Mouse (Mus musculus) Patski (cell line): ENCODE data around the gene Lcn12. TPM values are rescaled to one million over a fixed set of nuclear protein-coding genes. Genes with fewer than 3 reads are reported as not detected.

Source experiments
- ATAC-seq: fragments of 100-300 bp; one replicate; pipeline ENCODE4 v1.8.0; 2021
- CTCF ChIA-PET: fragments of 350-600 bp; sonication (Branson Sonifier 250); formaldehyde crosslinking; loops from one replicate; lab custom pipeline; 2022; ENCODE audit warnings: inconsistent platforms; lab: Charles Lee
- POLR2A ChIA-PET: fragments of 350-600 bp; sonication (Branson Sonifier 250); formaldehyde crosslinking; loops from one replicate; lab custom pipeline; 2022; ENCODE audit warnings: antibody characterized with exemption, inconsistent platforms; lab: Charles Lee
- DNase-seq: peaks from one replicate; pipeline ENCODE4 v3.0.0-alpha.2; 2011; ENCODE audit warnings: low read depth, low spot score
- H3K27me3 ChIP-seq: fragments of 371-371 bp; one replicate; pipeline ENCODE4 v1.5.1; 2021
- CTCF ChIP-seq: fragments of 100-300 bp; IDR thresholded peaks from one replicate; pipeline ENCODE4 v1.5.1; 2021
- in situ Hi-C: fragments of 300-500 bp; cut with MboI; formaldehyde crosslinking; loops from 3 replicates; pipeline ENCODE4 v1.11.1; 2018; ENCODE audit warnings: low pct_unique_long_range_greater_than_20kb, mixed read lengths
- polyA plus RNA-seq: library from polyadenylated mRNA; unstranded; gene quantifications from one replicate; pipeline ENCODE4 v1.2.3, GENCODE M21; 2021

Gene Lcn12
- polyA plus RNA-seq: not detected

DNA sequence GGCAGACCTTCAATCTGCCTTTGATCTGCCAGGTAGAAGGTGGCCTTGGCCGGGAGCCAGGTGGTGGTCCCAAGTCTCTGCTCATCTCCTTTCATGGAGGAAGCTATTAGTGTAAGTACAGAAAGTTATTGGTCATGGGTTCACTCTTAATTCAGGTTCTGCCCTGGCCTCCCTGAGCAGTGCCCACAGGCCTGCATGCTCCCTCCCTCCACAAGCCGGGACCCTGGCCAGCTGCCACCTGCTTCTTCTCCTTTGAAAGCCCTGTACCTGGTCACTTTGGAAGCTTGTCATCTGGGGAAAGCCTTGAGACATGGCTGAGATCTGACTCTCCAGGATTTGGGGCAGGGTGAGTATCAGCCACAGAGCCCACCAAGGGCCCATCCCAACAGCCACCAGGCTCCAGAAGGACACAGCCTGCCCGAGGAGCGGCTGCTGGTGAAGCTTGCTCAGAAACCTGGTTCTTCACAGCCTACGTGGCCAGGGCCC, at the start of gene Lcn12:
Lcn12 (minus strand) TSS at position 436 of the 486 bp plus-strand sequence.
- DNase-seq (no peak), ATAC-seq (no peak)
- TF ChIP-seq CTCF: no peak
- CTCF ChIA-PET: interaction anchor here (1.5 to 1.6 kb wide), 2 partner anchors 15 to 72 kb away, joined by 4 read pairs; no protein-coding TSS in a partner anchor
- POLR2A ChIA-PET: no interaction called here
- in situ Hi-C loops: no loop called here
- no peaks in the 10 kb centered on the region for H3K27me3 ChIP-seq

DNA sequence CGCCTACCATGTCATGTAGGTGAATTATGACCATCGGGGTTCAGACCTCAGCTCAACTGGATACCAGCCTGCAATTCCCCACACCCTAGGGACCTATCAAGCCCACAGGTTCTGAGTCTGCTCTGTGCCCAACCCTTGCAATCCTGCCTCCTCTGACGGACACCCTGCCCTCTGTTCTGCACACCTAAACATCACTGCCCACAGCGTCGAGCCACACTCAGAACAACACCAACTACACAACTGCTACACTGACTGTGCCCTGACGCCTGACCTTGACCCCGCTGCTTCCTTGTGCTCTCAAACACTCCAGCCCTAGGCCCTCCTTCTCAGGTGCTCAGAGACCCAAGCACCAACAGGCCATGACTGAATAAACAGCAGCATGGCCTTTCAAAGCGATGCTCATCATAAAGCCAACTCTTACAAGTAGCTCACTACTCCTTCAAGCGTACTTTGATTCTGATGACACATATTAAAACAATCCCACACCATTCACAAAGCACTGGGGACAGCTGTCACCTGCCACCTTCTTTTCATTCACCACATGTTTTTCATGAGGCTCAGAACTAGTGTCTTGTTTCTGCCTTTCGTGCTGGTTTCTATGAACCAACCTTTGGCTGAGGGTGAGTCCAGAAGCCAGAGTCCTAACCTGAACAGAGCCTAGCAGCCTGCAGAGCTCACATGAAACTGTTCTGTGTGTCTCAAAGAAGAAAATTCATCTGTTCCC, 48.1 kb upstream of the Lcn12 start:
- DNase-seq: no peak
- H3K27me3 ChIP-seq: no peaks in the 10 kb centered on the region
- POLR2A ChIA-PET: interaction anchor here (2.4 kb wide), 1 partner anchor 15 kb away, joined by 8 read pairs; the partner anchor contains the start of gene Edf1
- in situ Hi-C loops: no loop called here
- CTCF ChIA-PET: interaction anchor here (1.1 kb wide), 1 partner anchor 8 kb away, joined by 3 read pairs; no protein-coding TSS in a partner anchor
- TF ChIP-seq CTCF: no peak
- ATAC-seq: no peak

DNA sequence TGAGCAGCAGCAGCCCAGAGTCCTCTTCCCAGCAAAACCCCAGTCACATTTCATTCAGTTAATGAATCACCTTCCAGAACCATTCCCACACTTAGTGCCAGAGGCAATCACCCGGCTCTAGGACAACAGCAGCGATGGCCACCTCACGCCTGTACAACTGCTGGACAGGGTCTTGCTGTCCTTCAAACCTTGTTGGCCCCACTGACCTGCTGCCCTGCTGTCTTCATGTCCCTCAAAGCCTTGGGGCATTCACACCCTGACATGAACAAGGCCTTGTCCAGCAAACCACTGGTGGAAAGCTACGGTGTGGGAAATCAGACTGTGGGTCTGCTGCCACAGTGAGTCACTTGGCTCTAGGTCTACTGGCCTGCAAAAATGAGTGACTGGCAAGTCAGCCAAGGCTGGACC, 46.8 kb upstream of the Lcn12 start:
- in situ Hi-C loops: no loop called here
- DNase-seq: peak; percentile 87
- ATAC-seq: peak; percentile 66
- CTCF ChIA-PET: no interaction called here
- TF ChIP-seq CTCF: no peak
- H3K27me3 ChIP-seq: no peaks in the 10 kb centered on the region
- POLR2A ChIA-PET: interaction anchor here (0.5 to 2.4 kb wide), 4 partner anchors 13 to 42 kb away, joined by 3 to 8 read pairs (median 4); partner anchors contain the start of genes Edf1 and Fbxw5

DNA sequence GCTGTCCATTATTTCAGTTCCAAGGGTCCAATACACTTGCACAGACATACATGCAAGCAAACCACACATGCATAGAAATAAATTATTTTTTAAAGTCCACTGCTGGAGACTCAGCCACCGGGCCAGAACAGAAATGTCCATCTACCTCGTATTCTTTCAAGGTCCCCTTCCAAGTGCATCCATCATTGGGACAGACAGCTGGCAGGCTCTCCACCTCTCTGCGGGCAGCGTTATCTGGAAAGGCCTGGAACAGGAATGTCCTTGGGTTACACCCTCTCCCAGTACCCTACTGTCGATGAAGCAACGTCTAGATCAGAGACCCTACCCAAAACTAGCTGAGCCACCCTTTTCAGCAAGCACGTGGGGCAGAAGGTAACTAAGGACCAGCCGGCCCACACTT, 42.8 kb upstream of the Lcn12 start:
- H3K27me3 ChIP-seq: no peaks in the 10 kb centered on the region
- POLR2A ChIA-PET: no interaction called here
- ATAC-seq (no peak), DNase-seq (no peak)
- no peak for TF ChIP-seq CTCF
- CTCF ChIA-PET: interaction anchor here (1.0 kb wide), 1 partner anchor 27 kb away, joined by 3 read pairs; no protein-coding TSS in a partner anchor
- in situ Hi-C loops: no loop called here

DNA sequence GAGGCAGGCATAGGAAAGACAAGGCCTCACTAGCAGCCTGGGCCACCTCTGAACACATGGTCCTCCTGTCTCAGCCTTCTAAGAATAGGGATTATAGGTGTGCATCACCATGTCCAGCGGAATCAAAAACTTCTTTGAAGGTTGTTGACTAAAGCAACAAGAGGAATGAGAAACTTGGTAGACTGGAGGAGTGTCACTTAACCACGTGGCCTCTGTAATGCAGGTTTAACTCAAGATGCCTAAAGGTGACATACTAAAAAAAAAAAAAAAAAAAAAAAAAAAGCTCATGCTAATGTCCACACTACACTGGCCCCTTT, 41.1 kb upstream of the Lcn12 start:
- POLR2A ChIA-PET: interaction anchor here (0.7 to 1.2 kb wide), 2 partner anchors 16 to 333 kb away, joined by 3 read pairs; no protein-coding TSS in a partner anchor
- ATAC-seq (peak; percentile 22), DNase-seq (no peak)
- CTCF ChIA-PET: no interaction called here
- in situ Hi-C loops: no loop called here
- no peak for TF ChIP-seq CTCF
- no peaks in the 10 kb centered on the region for H3K27me3 ChIP-seq

DNA sequence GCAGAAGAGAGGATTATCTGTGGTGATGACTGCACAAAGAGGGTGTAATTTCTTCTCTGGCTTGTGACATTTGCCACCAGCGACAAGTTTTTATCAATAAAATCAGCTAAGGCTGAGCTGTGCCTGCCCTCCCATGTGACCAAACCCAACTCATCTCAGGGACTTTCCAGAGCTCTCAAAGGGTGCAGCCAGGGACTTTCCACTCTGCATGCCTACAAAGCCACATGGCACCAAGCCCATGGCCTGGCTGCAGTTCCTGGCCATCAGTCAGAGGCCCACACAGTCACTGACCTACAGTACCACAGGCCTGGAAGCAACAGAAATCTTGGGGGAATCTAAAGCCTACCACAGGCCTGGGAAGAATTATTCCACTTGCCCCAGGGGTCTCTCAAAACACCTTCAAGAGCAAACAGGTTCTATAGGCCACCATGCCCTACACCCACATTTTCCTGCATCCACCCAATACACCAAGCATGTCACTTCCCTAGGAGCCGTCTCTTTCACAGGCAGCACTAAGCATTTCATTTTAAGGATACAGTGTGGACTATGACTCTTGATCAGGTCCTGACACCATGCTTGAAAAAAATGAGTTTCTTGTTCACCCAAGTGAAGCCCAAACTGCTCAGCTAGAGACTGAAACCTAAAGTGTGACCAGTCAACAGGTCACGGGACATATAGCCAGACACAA, 40.6 kb upstream of the Lcn12 start:
- peak; percentile 90 for ATAC-seq
- DNase-seq: peak; percentile 94
- no peaks in the 10 kb centered on the region for H3K27me3 ChIP-seq
- in situ Hi-C loops: no loop called here
- CTCF ChIA-PET: interaction anchor here (1.0 to 1.7 kb wide), 4 partner anchors 8 to 20 kb away, joined by 3 to 8 read pairs (median 4); no protein-coding TSS in a partner anchor
- TF ChIP-seq CTCF: no peak
- POLR2A ChIA-PET: interaction anchor here (0.7 to 1.2 kb wide), 3 partner anchors 16 to 334 kb away, joined by 3 read pairs; partner anchors contain the start of gene Edf1

DNA sequence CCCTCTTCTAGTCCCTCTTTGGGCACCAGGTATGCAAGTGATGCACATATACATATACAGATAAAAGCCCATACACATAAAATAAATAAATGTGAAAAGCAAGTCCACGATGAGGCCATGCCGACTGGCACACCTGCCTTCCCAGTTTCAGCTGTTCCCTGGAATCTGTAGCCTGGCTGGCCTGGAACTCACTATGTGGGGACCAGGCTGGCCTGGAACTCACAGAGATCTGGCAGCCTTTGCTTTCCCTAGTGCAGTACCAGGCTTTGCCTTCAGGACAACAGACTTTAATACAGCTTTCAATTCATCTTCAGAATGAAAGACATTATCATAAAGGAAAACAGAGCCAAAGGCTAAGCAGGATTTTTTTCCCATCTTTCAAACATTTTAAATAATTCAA, 40.0 kb upstream of the Lcn12 start:
- ATAC-seq (no peak), DNase-seq (no peak)
- ChIA-PET POLR2A (interaction anchor here (0.9 kb wide), 1 partner anchor 24 kb away, joined by 3 read pairs; the partner anchor contains the start of gene Edf1), CTCF (interaction anchor here (1.0 to 1.7 kb wide), 4 partner anchors 8 to 21 kb away, joined by 3 to 8 read pairs (median 4); no protein-coding TSS in a partner anchor)
- no peaks in the 10 kb centered on the region for H3K27me3 ChIP-seq
- TF ChIP-seq CTCF: no peak
- in situ Hi-C loops: no loop called here

DNA sequence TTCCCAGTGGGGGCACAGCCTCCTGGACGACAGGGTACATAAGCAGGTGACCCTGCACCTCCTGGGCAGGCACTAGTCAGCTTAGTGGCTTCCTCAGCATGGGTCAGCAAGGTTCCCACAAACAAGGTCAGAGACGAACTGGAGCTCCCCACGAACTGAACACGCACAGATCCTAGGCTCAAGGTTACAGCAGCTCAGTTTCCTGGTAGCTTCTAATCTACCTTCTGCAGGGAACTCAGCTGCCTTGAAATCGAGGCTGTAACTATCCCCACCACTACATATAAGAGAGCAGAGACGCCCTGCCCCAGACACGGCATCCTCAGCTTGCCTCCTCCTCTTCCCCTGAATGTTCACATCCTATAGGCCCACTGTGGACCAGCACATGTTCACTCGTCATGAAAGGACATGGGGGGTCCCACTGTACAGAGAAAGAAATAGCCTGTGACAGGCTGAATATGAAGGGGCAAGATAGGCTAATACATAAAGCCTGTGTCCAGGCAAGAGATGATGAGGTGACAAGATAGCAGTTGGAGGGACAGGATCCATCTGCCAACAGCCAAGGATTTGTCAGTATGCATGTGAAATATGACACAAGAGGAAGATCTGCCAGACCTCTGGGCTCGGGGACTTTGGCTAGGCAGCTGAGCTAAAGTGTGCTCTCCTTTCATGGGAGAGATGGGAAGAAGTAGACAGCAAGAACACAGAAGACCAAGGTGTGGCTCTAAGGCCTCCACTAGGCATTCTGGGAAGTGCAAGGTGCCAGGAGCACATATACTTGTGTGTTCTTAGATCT, 33.0 kb upstream of the Lcn12 start:
- POLR2A ChIA-PET: interaction anchor here (0.6 to 1.1 kb wide), 2 partner anchors 13 to 30 kb away, joined by 3 to 4 read pairs; no protein-coding TSS in a partner anchor
- H3K27me3 ChIP-seq: no peaks in the 10 kb centered on the region
- no peak for DNase-seq
- no peak for ATAC-seq
- CTCF ChIA-PET: interaction anchor here (1.5 to 2.5 kb wide), 2 partner anchors 7 to 13 kb away, joined by 4 to 8 read pairs; no protein-coding TSS in a partner anchor
- TF ChIP-seq CTCF: no peak
- in situ Hi-C loops: no loop called here

DNA sequence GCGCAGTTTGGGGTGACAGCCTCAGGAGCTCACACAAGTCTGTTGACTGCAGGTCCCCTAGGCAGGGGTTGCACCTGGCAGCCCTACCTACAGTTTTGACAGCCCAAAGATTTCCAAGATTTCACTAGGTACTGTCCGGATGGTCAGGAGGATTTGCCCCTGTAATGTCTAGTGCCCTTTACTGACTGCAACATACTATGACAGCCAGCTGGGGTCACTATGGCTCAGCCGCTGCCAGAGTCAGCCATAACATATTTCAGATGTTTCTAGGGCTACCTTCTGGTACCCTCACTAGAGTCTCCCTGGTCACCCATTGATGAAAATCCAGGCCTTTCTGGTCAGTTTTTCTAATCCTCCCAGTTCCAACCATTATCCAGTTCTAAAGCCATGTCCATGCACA, 16.2 kb upstream of the Lcn12 start:
- in situ Hi-C loops: no loop called here
- DNase-seq (no peak), ATAC-seq (no peak)
- CTCF ChIA-PET: interaction anchor here (0.8 to 4.7 kb wide), 4 partner anchors 12 to 51 kb away, joined by 4 to 35 read pairs (median 6); partner anchors contain the start of gene Traf2
- H3K27me3 ChIP-seq: no peaks in the 10 kb centered on the region
- no peak for TF ChIP-seq CTCF
- POLR2A ChIA-PET: interaction anchor here (0.5 kb wide), 1 partner anchor 11 kb away, joined by 3 read pairs; no protein-coding TSS in a partner anchor
